Mouse (Mus musculus) spleen, postnatal 14 days (tissue): ENCODE data around the gene Olfr411.

Experiments used
- DNase-seq, 2 experiments: peaks; one replicate each; pipeline ENCODE4 v3.0.0; 2021 to 2022; ENCODE audit warnings: low spot score in 2 of 2

Gene Olfr411

DNA sequence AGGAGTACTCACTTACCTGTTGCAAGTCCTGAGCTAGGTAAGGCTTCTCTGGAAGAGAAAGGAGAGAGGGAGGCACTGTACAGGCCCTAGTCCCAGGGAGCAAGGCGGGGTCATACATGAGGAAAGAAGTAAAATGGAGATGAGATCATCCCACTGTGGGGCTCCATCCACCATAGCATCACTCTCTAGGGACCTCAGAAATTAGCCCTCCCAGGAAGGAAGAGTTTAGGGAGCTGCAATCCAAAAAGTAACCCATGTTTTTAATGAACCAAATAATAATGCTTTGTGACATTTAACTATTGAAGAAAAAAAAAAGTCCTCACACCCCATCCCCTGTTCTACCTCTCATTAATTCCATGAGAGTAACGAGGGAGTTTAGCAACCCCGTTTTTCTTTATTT lies at the start of gene Olfr411:
Gene Olfr411, minus strand, starts transcription at position 101 of the 400 bp plus-strand sequence.
- DNase-seq: no peak

DNA sequence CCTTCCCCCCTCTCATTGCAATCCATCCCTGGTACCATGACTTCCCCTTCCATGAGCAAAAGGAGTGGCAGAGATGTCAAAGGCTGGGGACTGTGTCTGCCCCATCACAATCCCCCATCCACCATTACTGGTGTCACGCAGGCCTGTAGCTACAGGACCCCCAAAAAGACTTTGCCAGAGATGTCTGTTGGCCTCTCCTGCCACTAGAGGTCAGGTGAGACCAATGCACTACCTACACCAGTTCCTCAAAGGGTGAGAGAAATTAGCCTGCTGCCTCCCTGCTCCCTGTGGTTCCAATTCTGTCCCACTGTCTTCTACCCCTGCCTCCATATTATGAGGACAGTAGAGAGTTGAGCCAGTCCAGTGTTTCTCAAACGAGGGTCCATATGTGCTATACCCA lies 49.7 kb upstream of the Olfr411 start:
- no peak for DNase-seq

DNA sequence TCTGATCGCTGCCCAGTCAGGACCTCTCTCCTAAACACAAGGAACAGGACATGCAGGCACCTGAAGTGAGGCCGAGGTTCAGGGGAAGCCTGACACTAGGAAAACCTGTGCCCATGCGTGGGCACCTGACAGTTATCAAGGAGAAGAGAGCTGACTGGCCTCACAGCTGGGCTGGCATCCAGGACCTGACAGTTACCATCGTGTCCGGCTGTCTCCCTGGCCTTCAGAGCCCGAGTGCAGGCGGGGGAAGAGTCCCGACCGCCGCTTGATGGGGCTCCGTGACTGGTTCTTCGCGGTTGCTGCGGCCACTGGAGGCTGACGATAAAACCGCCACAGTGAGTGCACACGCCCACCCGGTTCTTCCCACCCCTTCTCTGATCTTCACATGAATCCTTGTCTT lies 43.1 kb upstream of the Olfr411 start:
- no peak for DNase-seq

DNA sequence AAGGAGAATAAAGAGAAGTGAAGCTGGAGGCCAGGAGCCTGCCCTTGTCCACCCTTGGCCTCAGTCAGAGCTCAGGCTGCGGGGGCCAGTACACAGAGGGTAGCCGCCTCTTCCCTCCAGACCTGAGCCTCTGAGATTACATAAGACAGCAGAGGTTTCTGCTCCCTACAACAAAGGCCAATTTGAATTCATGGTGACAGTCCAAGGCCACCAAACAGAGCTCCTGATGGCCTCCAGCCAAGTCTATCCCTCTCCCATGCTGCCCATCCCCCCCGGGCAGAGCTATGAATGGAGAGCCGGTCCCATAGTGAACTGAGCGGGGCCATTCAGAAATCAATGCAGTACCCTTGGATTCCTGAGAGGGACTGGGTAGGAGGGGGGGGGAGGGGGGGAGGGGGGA lies 41.0 kb upstream of the Olfr411 start:
- no peak for DNase-seq

DNA sequence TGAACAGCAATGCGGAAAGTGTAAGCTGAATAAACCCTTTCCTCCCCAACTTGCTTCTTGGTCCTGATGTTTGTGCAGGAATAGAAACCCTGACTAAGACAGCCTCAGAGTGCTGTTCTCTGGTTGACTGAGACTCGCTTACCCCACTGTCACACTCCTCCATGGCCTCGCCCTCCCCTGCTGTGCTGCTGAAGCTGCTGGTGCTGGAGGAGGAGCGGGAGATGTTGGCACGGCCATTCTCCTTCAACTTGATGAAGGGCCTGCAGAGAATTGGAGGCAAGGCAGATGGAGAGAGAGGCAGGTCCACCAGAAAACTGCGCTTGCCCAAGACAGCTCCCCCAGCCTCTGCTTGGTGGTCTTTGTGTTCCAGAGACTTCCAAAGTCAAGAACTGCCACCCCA lies 40.5 kb upstream of the Olfr411 start:
- no peak for DNase-seq

DNA sequence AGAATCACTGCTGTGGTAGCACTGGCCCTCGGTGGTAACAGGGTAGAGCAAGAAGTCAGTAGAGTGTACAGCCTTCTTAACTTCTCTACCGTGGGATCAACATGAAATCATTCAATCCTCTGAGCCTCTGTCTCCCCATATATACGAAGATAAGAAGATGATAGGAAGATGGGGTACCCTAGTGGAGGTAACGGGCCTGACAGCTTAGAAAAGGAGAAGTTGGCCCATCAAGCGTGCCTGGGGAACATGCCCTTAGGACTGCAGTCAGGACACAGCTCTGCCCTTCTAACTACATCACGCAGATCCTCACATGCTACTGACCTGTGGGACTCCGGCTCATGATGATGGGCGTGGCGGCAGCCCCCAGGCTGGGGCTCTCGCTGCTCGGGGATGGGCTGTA lies 39.4 kb upstream of the Olfr411 start:
- no peak for DNase-seq

DNA sequence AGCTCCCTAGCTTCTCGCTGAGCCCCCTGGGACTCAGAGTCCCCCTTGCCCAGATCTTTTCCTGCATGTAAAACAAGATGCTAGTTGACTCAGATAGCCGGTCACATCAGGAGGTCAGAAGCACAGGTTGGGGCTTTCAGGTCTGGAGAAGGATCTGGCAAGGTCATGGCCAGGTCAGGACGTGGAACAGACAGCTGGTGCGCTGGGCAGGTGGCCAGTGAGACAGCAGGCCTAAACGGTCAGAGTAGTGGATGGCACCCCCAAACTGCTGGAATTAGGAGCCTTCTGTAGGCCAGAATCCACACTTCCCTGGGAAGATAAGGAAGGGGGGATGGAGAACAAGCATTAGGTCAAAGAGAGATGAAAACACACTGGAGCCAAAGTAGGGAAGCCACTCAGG lies 34.8 kb upstream of the Olfr411 start:
- DNase-seq: no peak

DNA sequence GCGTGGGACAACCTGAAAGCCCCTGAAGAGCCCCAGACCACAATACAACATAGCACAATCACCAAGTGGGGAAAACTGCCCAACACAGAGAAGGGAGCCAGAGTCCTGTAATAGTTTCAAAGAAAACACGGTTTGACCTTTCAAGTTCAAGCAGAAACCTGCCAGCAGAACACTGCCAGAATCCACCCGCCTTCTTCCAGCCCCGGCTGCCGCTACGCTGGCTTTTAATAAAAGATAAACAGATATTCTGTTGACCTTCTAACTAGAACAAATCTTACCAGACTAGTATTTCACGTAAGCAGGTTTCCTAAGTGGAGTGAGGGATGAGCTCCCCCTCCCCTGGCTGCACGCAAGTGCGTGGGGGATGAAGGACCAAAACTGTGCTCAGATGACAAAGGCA lies 33.2 kb upstream of the Olfr411 start:
- DNase-seq: no peak

DNA sequence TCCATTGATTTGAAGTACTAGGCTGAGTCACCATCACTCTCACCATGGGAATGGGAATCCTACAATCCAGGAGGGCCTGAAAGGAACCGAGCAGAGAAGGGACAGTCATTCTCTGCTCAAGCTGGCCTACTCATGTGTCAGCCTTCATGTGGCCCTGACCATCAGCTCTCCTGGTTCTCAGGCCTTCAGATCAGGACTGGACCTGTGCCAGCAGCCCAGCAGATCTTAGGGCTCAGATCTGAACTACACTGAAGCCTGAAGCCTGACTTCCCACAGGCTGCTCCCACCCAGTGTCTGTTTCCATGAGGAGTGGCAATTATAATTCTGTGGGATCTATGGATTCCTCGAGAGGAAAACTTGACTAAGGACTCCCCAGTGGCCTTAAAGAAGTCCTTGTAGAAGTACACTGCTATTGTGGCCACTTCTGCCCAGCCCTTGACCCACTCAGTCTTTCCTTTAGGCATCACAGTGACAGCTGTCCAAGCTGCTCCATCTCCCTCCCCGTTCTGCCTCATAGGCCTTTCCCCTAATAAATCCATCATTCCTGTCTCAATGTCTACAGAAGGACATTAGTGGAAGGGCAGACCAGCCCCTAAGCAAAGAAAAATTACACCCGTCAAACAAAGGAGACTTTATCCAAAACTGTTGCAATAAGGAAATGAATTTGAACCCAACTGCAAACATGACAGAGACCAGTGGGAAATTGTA lies 26.9 kb upstream of the Olfr411 start:
- no peak for DNase-seq

DNA sequence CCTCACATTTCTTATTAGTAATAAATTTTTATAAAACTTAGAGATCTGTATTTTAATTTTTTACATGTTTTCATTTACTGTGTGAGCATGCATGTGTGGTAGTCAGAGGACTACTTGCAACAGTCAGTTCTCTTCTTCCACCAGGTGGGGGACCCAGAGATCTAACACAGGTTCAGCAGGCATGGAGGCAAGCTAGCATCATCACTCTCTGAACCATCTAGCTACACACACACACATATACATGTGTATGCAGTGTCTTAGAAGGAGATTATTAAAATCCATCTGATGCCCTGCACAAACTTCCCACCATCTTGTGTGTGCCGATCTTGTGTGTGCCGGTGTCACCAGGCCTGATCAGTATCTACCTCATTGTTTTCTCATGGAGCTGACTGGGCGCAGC lies 24.4 kb upstream of the Olfr411 start:
- peak in 1 of 2 experiments; percentile 12 for DNase-seq

DNA sequence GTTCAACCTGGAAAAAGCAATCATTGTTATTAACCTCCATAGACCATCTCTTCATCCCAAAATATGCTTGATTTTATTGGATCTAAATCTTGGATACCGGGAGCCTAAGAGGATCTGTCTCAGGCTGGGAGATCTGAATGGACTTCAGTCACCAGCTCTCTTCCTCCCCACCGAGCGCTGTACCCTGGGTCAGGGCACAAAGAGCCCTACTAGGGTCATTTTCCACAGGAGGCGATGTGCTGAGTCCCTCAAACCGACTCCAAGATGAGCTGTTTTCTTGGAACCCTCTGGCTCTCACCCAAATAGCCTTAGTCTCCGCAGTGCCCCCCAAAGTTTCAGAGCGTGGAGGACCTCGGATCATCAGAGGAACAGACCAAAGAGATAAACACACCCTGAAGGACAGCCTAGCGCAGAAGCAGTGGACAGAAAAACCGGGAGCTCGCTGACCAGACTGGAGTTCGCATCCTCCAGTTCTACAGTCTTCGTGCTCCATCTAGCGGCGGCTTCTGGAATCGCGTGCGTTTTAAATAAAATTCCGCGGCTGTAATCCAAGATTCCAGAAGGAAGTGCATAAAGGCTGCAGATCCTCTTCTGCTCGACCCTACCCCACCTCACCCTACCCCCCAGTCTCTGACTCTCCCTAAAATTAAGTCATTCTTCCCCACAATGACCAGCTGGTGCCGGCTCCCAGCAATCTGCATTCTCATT lies 19.1 kb upstream of the Olfr411 start:
- DNase-seq: peak; percentile 26 to 50

DNA sequence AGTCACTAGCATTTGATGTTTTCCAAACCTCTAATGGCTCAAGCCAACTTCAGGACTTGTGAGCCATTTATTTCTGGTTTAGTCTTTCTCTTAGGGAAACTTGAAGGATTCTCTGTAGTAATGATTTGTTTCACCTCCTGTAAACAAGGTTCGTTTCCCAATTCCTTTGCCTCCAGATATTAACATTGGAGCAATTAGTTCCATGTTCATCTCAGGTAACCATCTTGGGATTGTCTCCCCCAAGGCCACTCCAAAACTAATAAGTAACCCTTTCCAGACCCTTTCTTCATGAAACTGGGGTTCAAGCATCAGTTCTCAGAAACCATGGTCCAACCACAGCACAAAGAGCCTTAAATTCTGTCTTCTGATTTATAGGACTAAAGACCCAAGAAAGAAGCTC lies 9.3 kb upstream of the Olfr411 start, which contains the start of gene Olfr412:
Gene Olfr412, plus strand, starts transcription at position 301 of the 400 bp plus-strand sequence.
- DNase-seq: no peak

DNA sequence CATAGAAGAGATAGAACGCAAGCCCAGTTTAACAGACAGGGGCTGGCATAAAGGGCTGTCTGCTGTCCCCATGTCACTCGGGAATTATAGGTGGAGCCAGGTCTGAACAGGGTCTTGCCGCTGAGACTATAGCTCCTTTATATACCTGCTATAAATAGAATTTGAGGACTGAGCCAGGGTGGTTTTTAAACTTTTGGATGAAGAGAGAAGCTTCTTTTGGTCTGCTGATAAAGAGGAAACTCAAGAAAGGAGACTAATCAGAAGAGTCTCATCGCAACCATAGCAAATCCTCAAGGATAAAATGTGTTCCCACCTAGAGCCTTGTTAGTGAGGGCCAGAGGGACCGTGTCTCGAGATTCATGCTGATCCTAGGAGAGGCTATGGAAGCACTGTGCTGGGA lies 14.5 kb downstream of the Olfr411 start, which contains the start of gene Olfr410:
Gene Olfr410, minus strand, starts transcription at position 101 of the 400 bp plus-strand sequence.
- no peak for DNase-seq

DNA sequence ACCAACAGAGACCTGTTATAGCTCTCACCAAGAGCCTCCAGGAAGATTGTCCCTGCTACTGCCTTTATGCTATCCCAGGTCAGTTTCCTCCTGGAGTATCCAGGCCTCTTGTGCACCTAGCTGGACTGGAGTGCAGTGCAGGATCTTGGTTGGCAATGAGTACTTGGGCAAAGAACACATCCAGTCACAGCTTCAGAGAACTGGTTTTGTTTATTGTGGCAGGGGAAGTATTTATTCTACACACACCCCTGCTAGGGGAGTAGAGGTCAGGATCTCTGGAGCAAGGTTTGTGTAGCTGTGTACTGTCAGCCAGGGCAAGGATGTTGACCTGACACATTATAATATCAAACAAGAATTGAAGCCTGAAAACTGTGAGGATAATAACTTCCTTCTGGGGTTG lies 23.7 kb downstream of the Olfr411 start:
- no peak for DNase-seq

DNA sequence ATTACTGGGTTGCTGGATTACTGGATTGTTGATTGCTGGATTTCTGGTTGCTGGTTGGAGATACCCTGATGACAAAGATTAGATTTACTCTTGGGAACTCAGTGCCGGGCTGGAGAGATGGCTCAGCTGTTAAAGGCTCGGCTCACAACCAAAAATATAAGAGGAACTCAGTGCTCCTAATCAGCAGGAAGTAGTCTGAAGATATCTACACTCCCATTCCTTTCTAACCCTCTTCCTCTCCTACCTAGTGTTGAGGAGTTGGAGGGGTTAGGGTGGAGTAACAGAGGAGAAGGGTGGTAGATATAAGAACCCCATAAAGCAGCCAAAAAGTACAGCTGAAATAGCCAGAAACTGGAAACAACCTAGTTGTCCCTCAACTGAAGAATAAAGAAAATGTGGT lies 26.4 kb downstream of the Olfr411 start:
- DNase-seq: no peak
